Mouse (Mus musculus) common myeloid progenitor, adult 5-6 weeks (primary cell): ENCODE measurements around the gene Jsrp1. TPM values are rescaled to one million over a fixed set of nuclear protein-coding genes. Genes with fewer than 3 reads are reported as not detected.

Experiments
- ATAC-seq: replicated peaks from 2 replicates; pipeline ENCODE4 v1.8.0; 2016; ENCODE audit warnings: low read depth, mild to moderate bottlenecking, moderate TSS enrichment, inconsistent platforms; ENCODE audit not compliant: poor library complexity, severe bottlenecking
- total RNA-seq: library from RNA; stranded (forward); fragments of 200-1000, 187-1606 nt; gene quantifications from 2 replicates; pipeline ENCODE4 v1.2.3, GENCODE M21; 2017

Gene Jsrp1
- total RNA-seq, 1 experiment from 2014 or later = not detected

- ATAC-seq = peak; percentile 87
Measured at GRCm38 (mm10) chr10:80763502-80763901, 49.8 kb downstream of the Jsrp1 start.

GRCm38 (mm10) chr10:80761821-80762220, 51.5 kb downstream of the Jsrp1 start:
- no peak for ATAC-seq

DNA sequence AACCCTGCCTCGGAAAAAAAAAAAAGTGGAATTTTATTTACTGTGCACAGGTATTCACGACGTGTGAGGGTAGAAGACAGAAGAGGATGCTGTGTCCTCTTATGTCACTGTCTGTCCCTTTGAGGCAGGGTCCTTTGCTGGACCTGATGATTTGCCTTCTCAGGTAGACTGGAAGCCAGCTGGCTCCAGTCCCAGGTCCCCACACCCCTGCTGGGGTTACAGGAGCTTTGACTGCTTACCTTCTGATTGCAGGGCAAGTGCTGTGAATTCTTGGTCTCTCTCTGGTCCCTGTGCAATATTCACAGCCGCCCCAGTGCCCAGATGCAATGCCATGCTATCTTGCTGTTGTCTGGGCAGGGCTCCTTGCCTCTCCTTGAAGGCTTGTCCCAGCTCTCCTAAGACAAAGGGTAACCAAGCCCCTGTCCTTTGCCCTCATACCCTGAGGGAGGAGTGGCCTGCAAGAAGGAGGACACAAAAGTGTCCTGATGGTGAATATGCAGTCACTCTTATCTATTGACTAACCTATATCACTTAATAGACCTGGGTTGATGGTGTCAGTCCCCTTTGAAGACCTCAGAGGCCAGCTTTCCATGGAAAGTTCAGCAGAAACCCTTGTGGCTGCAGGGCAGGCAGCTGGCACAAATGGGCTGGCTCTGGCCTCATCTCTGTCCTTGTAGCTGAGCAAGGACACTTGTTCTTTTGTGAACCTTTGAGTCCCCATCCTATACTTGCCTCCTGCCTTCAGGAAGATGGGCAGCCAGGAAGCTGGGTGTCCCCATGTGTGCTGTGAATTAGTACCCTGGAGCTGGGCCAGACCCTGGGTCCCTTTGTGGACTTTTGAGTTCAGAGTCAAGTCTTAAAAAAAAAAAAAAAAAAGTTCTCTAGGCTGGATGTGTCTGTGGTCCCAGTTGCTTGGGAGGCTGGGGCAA, 52.4 kb downstream of the Jsrp1 start:
- ATAC-seq = no peak

- ATAC-seq = no peak
Measured at GRCm38 (mm10) chr10:80758651-80759050, 54.6 kb downstream of the Jsrp1 start.

Other genes with a start within 250 kb of the Jsrp1 start
- gene Klf16, start 236.2 kb downstream of the Jsrp1 start, total RNA-seq = 8.6 and 10.6 TPM in 2 replicates
- 15.3 and 29.6 TPM in 2 replicates for gene Abhd17a, start 223.2 kb downstream of the Jsrp1 start, total RNA-seq
- 10.8 and 13.3 TPM in 2 replicates for gene Scamp4, start 210.6 kb downstream of the Jsrp1 start, total RNA-seq
- gene Adat3, start 210.6 kb downstream of the Jsrp1 start, total RNA-seq = 0.96 TPM in 1 of 2 replicates, not detected in the other
- 0.24 and 0.27 TPM in 2 replicates for gene Gm49322, start 207.5 kb downstream of the Jsrp1 start, total RNA-seq
- gene Csnk1g2, start 190.7 kb downstream of the Jsrp1 start, total RNA-seq = 132 and 167 TPM in 2 replicates
- 19.2 and 27.1 TPM in 2 replicates for gene Btbd2, start 156.4 kb downstream of the Jsrp1 start, total RNA-seq
- 37.5 and 55.6 TPM in 2 replicates for gene Mknk2, start 135.4 kb downstream of the Jsrp1 start, total RNA-seq
- gene Mob3a, start 111.5 kb downstream of the Jsrp1 start, total RNA-seq = 42.9 and 49.3 TPM in 2 replicates
- 6.4 and 10.4 TPM in 2 replicates for gene Izumo4, start 111.3 kb downstream of the Jsrp1 start, total RNA-seq
- gene Ap3d1, start 71.2 kb downstream of the Jsrp1 start, total RNA-seq = 33.6 and 39.4 TPM in 2 replicates
- gene Dot1l, start 58.3 kb downstream of the Jsrp1 start, total RNA-seq = 7.6 and 19.5 TPM in 2 replicates
- 26.6 and 46.7 TPM in 2 replicates for gene Sf3a2, start 15.3 kb downstream of the Jsrp1 start, total RNA-seq
- gene Plekhj1, start 14.9 kb downstream of the Jsrp1 start, total RNA-seq = 36.7 and 43.0 TPM in 2 replicates
- gene Amh, start 8.3 kb downstream of the Jsrp1 start, total RNA-seq = 0.58 TPM in 1 of 2 replicates, not detected in the other
- 288 TPM in 2 replicates for gene Oaz1, start 13.2 kb upstream of the Jsrp1 start, total RNA-seq
- gene Lingo3, start 30.5 kb upstream of the Jsrp1 start, total RNA-seq = 0.05 TPM in 1 of 2 replicates, not detected in the other
- 398 and 403 TPM in 2 replicates for gene Lsm7, start 41.7 kb upstream of the Jsrp1 start, total RNA-seq
- gene Sppl2b, start 41.8 kb upstream of the Jsrp1 start, total RNA-seq = 29.8 and 37.1 TPM in 2 replicates
- gene Tmprss9, start 58.4 kb upstream of the Jsrp1 start, total RNA-seq = not detected in 2 replicates
- gene Timm13, start 87.5 kb upstream of the Jsrp1 start, total RNA-seq = 40.2 and 52.3 TPM in 2 replicates
- 44.0 and 46.6 TPM in 2 replicates for gene Lmnb2, start 104.7 kb upstream of the Jsrp1 start, total RNA-seq
- gene Gadd45b, start 116.6 kb upstream of the Jsrp1 start, total RNA-seq = 6.9 and 7.5 TPM in 2 replicates
- gene Gng7, start 201.4 kb upstream of the Jsrp1 start, total RNA-seq = 0.18 and 2.2 TPM in 2 replicates
- not detected in 2 replicates for gene Diras1, start 212.2 kb upstream of the Jsrp1 start, total RNA-seq
- gene Slc39a3, start 223.9 kb upstream of the Jsrp1 start, total RNA-seq = 4.1 and 5.5 TPM in 2 replicates
- 41.4 and 43.1 TPM in 2 replicates for gene Sgta, start 246.7 kb upstream of the Jsrp1 start, total RNA-seq